Mouse (Mus musculus): ENCODE results near the gene H2-DMb1. TPM values are rescaled to one million over a fixed set of nuclear protein-coding genes. Genes with fewer than 3 reads are reported as not detected.

The H2-DMb1 gene
- polyA plus RNA-seq, 2 experiments = 2.7 to 4.2 TPM

GRCm38 (mm10) chr17:34209680-34210079 is 56.8 kb downstream of the H2-DMb1 start:
- H3K36me3 ChIP-seq (ENCODE audit: control insufficient read depth, insufficient read depth, low read length) = no peaks in the 10 kb centered on the region
- no peak overlapping the region for H3K27ac ChIP-seq (replicated peaks; ENCODE audit: low read depth, low read length)
- H3K4me1 ChIP-seq (ENCODE audit: control insufficient read depth, insufficient read depth, low read length) = no peaks in the 10 kb centered on the region; the same call in 1 of the 2 replicates
- WGBS = 52% methylated on average over 3 of the region's 3 CpGs
- H3K9ac ChIP-seq (ENCODE audit: low read depth, low read length, severe bottlenecking) = no peak overlapping the region
- DNase-seq (ENCODE audit: low spot score) (no peak), ATAC-seq (ENCODE audit: low FRiP score, low read depth) (no peak)
- H3K9me3 ChIP-seq (ENCODE audit: control insufficient read depth, low read length) = no peaks in the 10 kb centered on the region
- H3K27me3 ChIP-seq (ENCODE audit: control insufficient read depth, insufficient read depth, low read length) = peaks cover 59% of the 10 kb centered on the region
- no peak overlapping the region for H3K4me3 ChIP-seq (replicated peaks; ENCODE audit: low read length)
- no peak overlapping the region for H3K4me2 ChIP-seq (replicated peaks; ENCODE audit: low read depth, low read length, severe bottlenecking)
- no peak for TF ChIP-seq POLR2A (IDR thresholded peaks at IDR 0.05; ENCODE audit: borderline replicate concordance, extremely low read depth, insufficient read depth, insufficient read length)

Other genes with a start within 250 kb of the H2-DMb1 start
Only the 30 nearest of the 32 such genes appear.
- gene Daxx, start 243.7 kb upstream of the H2-DMb1 start, polyA plus RNA-seq (2012; rRNA removed) = 46.1 and 53.6 TPM in 2 replicates
- gene Daxx, start 243.7 kb upstream of the H2-DMb1 start, polyA plus RNA-seq (2014; fragmentation: Nextera tagmentation; extraction: Ambion mirVana) = 40.5 and 44.1 TPM in 2 replicates
- gene Tapbp, start 237.2 kb upstream of the H2-DMb1 start, polyA plus RNA-seq (2012; rRNA removed) = 18.7 and 23.8 TPM in 2 replicates
- gene Tapbp, start 237.2 kb upstream of the H2-DMb1 start, polyA plus RNA-seq (2014; fragmentation: Nextera tagmentation; extraction: Ambion mirVana) = 28.9 and 30.5 TPM in 2 replicates
- gene Zbtb22, start 237.2 kb upstream of the H2-DMb1 start, polyA plus RNA-seq (2012; rRNA removed) = 27.9 and 34.0 TPM in 2 replicates
- gene Zbtb22, start 237.2 kb upstream of the H2-DMb1 start, polyA plus RNA-seq (2014; fragmentation: Nextera tagmentation; extraction: Ambion mirVana) = 10.1 and 10.8 TPM in 2 replicates
- 193 and 265 TPM in 2 replicates for gene Rgl2, start 223.5 kb upstream of the H2-DMb1 start, polyA plus RNA-seq (2012; rRNA removed)
- 48.7 and 51.8 TPM in 2 replicates for gene Rgl2, start 223.5 kb upstream of the H2-DMb1 start, polyA plus RNA-seq (2014; fragmentation: Nextera tagmentation; extraction: Ambion mirVana)
- gene Pfdn6, start 212.7 kb upstream of the H2-DMb1 start, polyA plus RNA-seq (2012; rRNA removed) = 53.6 and 104 TPM in 2 replicates
- 135 and 142 TPM in 2 replicates for gene Pfdn6, start 212.7 kb upstream of the H2-DMb1 start, polyA plus RNA-seq (2014; fragmentation: Nextera tagmentation; extraction: Ambion mirVana)
- 30.5 and 30.9 TPM in 2 replicates for gene Wdr46, start 212.4 kb upstream of the H2-DMb1 start, polyA plus RNA-seq (2012; rRNA removed)
- gene Wdr46, start 212.4 kb upstream of the H2-DMb1 start, polyA plus RNA-seq (2014; fragmentation: Nextera tagmentation; extraction: Ambion mirVana) = 21.6 and 25.0 TPM in 2 replicates
- 7.7 and 9.3 TPM in 2 replicates for gene B3galt4, start 201.6 kb upstream of the H2-DMb1 start, polyA plus RNA-seq (2012; rRNA removed)
- gene B3galt4, start 201.6 kb upstream of the H2-DMb1 start, polyA plus RNA-seq (2014; fragmentation: Nextera tagmentation; extraction: Ambion mirVana) = 4.0 and 6.6 TPM in 2 replicates
- 48.8 and 62.7 TPM in 2 replicates for gene Vps52, start 197.3 kb upstream of the H2-DMb1 start, polyA plus RNA-seq (2012; rRNA removed)
- gene Vps52, start 197.3 kb upstream of the H2-DMb1 start, polyA plus RNA-seq (2014; fragmentation: Nextera tagmentation; extraction: Ambion mirVana) = 38.6 and 43.4 TPM in 2 replicates
- gene Rps18, start 197.1 kb upstream of the H2-DMb1 start, polyA plus RNA-seq (2012; rRNA removed) = 1,284 and 1,402 TPM in 2 replicates
- 2,129 and 2,245 TPM in 2 replicates for gene Rps18, start 197.1 kb upstream of the H2-DMb1 start, polyA plus RNA-seq (2014; fragmentation: Nextera tagmentation; extraction: Ambion mirVana)
- 27.0 and 31.5 TPM in 2 replicates for gene H2-K1, start 152.7 kb upstream of the H2-DMb1 start, polyA plus RNA-seq (2012; rRNA removed)
- gene H2-K1, start 152.7 kb upstream of the H2-DMb1 start, polyA plus RNA-seq (2014; fragmentation: Nextera tagmentation; extraction: Ambion mirVana) = 17.7 and 25.5 TPM in 2 replicates
- 54.0 and 81.7 TPM in 2 replicates for gene Ring1, start 128.4 kb upstream of the H2-DMb1 start, polyA plus RNA-seq (2012; rRNA removed)
- 7.0 and 8.4 TPM in 2 replicates for gene Ring1, start 128.4 kb upstream of the H2-DMb1 start, polyA plus RNA-seq (2014; fragmentation: Nextera tagmentation; extraction: Ambion mirVana)
- 104 and 109 TPM in 2 replicates for gene H2-Ke6, start 125.0 kb upstream of the H2-DMb1 start, polyA plus RNA-seq (2012; rRNA removed)
- 46.4 and 48.1 TPM in 2 replicates for gene H2-Ke6, start 125.0 kb upstream of the H2-DMb1 start, polyA plus RNA-seq (2014; fragmentation: Nextera tagmentation; extraction: Ambion mirVana)
- gene Slc39a7, start 121.4 kb upstream of the H2-DMb1 start, polyA plus RNA-seq (2012; rRNA removed) = 197 and 283 TPM in 2 replicates
- gene Slc39a7, start 121.4 kb upstream of the H2-DMb1 start, polyA plus RNA-seq (2014; fragmentation: Nextera tagmentation; extraction: Ambion mirVana) = 132 and 133 TPM in 2 replicates
- 83.2 and 98.9 TPM in 2 replicates for gene Rxrb, start 121.3 kb upstream of the H2-DMb1 start, polyA plus RNA-seq (2012; rRNA removed)
- gene Rxrb, start 121.3 kb upstream of the H2-DMb1 start, polyA plus RNA-seq (2014; fragmentation: Nextera tagmentation; extraction: Ambion mirVana) = 29.2 and 33.6 TPM in 2 replicates
- gene Col11a2, start 113.6 kb upstream of the H2-DMb1 start, polyA plus RNA-seq (2012; rRNA removed) = 201 and 242 TPM in 2 replicates
- gene Col11a2, start 113.6 kb upstream of the H2-DMb1 start, polyA plus RNA-seq (2014; fragmentation: Nextera tagmentation; extraction: Ambion mirVana) = 71.6 and 72.1 TPM in 2 replicates
- gene H2-Oa, start 60.7 kb upstream of the H2-DMb1 start, polyA plus RNA-seq (2012; rRNA removed) = 1.0 and 1.7 TPM in 2 replicates
- 0.70 and 0.85 TPM in 2 replicates for gene H2-Oa, start 60.7 kb upstream of the H2-DMb1 start, polyA plus RNA-seq (2014; fragmentation: Nextera tagmentation; extraction: Ambion mirVana)
- gene H2-DMa, start 33.5 kb upstream of the H2-DMb1 start, polyA plus RNA-seq (2012; rRNA removed) = 13.1 and 20.2 TPM in 2 replicates
- gene H2-DMa, start 33.5 kb upstream of the H2-DMb1 start, polyA plus RNA-seq (2014; fragmentation: Nextera tagmentation; extraction: Ambion mirVana) = 16.8 and 19.0 TPM in 2 replicates
- 197 and 217 TPM in 2 replicates for gene Brd2, start 30.4 kb upstream of the H2-DMb1 start, polyA plus RNA-seq (2012; rRNA removed)
- gene Brd2, start 30.4 kb upstream of the H2-DMb1 start, polyA plus RNA-seq (2014; fragmentation: Nextera tagmentation; extraction: Ambion mirVana) = 121 and 141 TPM in 2 replicates
- 0.31 and 0.54 TPM in 2 replicates for gene H2-DMb2, start 9.8 kb upstream of the H2-DMb1 start, polyA plus RNA-seq (2012; rRNA removed)
- gene H2-DMb2, start 9.8 kb upstream of the H2-DMb1 start, polyA plus RNA-seq (2014; fragmentation: Nextera tagmentation; extraction: Ambion mirVana) = 0.23 and 0.36 TPM in 2 replicates
- 11.0 and 12.1 TPM in 2 replicates for gene Tap1, start 34.5 kb downstream of the H2-DMb1 start, polyA plus RNA-seq (2012; rRNA removed)
- 11.2 and 14.2 TPM in 2 replicates for gene Tap1, start 34.5 kb downstream of the H2-DMb1 start, polyA plus RNA-seq (2014; fragmentation: Nextera tagmentation; extraction: Ambion mirVana)
- 2.2 and 3.7 TPM in 2 replicates for gene Psmb9, start 34.7 kb downstream of the H2-DMb1 start, polyA plus RNA-seq (2012; rRNA removed)
- 3.4 and 3.9 TPM in 2 replicates for gene Psmb9, start 34.7 kb downstream of the H2-DMb1 start, polyA plus RNA-seq (2014; fragmentation: Nextera tagmentation; extraction: Ambion mirVana)
- gene Psmb8, start 44.6 kb downstream of the H2-DMb1 start, polyA plus RNA-seq (2012; rRNA removed) = 6.8 and 7.3 TPM in 2 replicates
- 9.2 and 9.4 TPM in 2 replicates for gene Psmb8, start 44.6 kb downstream of the H2-DMb1 start, polyA plus RNA-seq (2014; fragmentation: Nextera tagmentation; extraction: Ambion mirVana)
- gene Tap2, start 50.5 kb downstream of the H2-DMb1 start, polyA plus RNA-seq (2012; rRNA removed) = 2.9 and 3.0 TPM in 2 replicates
- gene Tap2, start 50.5 kb downstream of the H2-DMb1 start, polyA plus RNA-seq (2014; fragmentation: Nextera tagmentation; extraction: Ambion mirVana) = 2.3 and 2.4 TPM in 2 replicates
- gene H2-Ob, start 85.8 kb downstream of the H2-DMb1 start, polyA plus RNA-seq (2012; rRNA removed) = 0.06 and 0.23 TPM in 2 replicates
- gene H2-Ob, start 85.8 kb downstream of the H2-DMb1 start, polyA plus RNA-seq (2014; fragmentation: Nextera tagmentation; extraction: Ambion mirVana) = 0.11 TPM in 1 of 2 replicates, not detected in the other
- 4.8 and 5.6 TPM in 2 replicates for gene H2-Ab1, start 104.6 kb downstream of the H2-DMb1 start, polyA plus RNA-seq (2012; rRNA removed)
- gene H2-Ab1, start 104.6 kb downstream of the H2-DMb1 start, polyA plus RNA-seq (2014; fragmentation: Nextera tagmentation; extraction: Ambion mirVana) = 7.6 and 8.0 TPM in 2 replicates
- 2.0 and 2.9 TPM in 2 replicates for gene H2-Aa, start 134.8 kb downstream of the H2-DMb1 start, polyA plus RNA-seq (2012; rRNA removed)
- gene H2-Aa, start 134.8 kb downstream of the H2-DMb1 start, polyA plus RNA-seq (2014; fragmentation: Nextera tagmentation; extraction: Ambion mirVana) = 4.1 and 4.5 TPM in 2 replicates
- 1.6 and 2.4 TPM in 2 replicates for gene H2-Eb1, start 152.8 kb downstream of the H2-DMb1 start, polyA plus RNA-seq (2012; rRNA removed)
- gene H2-Eb1, start 152.8 kb downstream of the H2-DMb1 start, polyA plus RNA-seq (2014; fragmentation: Nextera tagmentation; extraction: Ambion mirVana) = 3.4 and 4.6 TPM in 2 replicates
- not detected in 2 replicates for gene H2-Eb2, start 172.6 kb downstream of the H2-DMb1 start, polyA plus RNA-seq (2012; rRNA removed)
- gene H2-Eb2, start 172.6 kb downstream of the H2-DMb1 start, polyA plus RNA-seq (2014; fragmentation: Nextera tagmentation; extraction: Ambion mirVana) = not detected in 2 replicates
- gene Btnl2, start 201.8 kb downstream of the H2-DMb1 start, polyA plus RNA-seq (2012; rRNA removed) = 0.14 TPM in 2 replicates
- gene Btnl2, start 201.8 kb downstream of the H2-DMb1 start, polyA plus RNA-seq (2014; fragmentation: Nextera tagmentation; extraction: Ambion mirVana) = 0.07 and 0.11 TPM in 2 replicates
- gene Btnl1, start 224.1 kb downstream of the H2-DMb1 start, polyA plus RNA-seq (2012; rRNA removed) = not detected in 2 replicates
- gene Btnl1, start 224.1 kb downstream of the H2-DMb1 start, polyA plus RNA-seq (2014; fragmentation: Nextera tagmentation; extraction: Ambion mirVana) = not detected in 2 replicates

All from limb, embryonic 14.5 days (tissue).